Mouse (Mus musculus) lung, embryonic 16.5 days (tissue): Measurements from ENCODE around the gene Hist1h2ak. TPM values are rescaled to one million over a fixed set of nuclear protein-coding genes. Genes with fewer than 3 reads are reported as not detected.
"Not testable (repeated sequence)": the region's sequence is repeated elsewhere in the genome, so short reads cannot be mapped to it uniquely, and the experiment has no call there.

Source experiments
- ATAC-seq: fragments of 200-750 bp; cut with Nextera tagmentation; 2 replicates; pipeline ENCODE4 v1.8.0; 2017; ENCODE audit warnings: low read depth, mild to moderate bottlenecking, moderate library complexity
- H3K27ac ChIP-seq: fragments of 300-500 bp; sonication (generic); 2 replicates; pipeline ENCODE4 v1.5.1; 2014; ENCODE audit warnings: mild to moderate bottlenecking, control low read depth, low read length
- H3K27me3 ChIP-seq: fragments of 300-500 bp; sonication (generic); 2 replicates; pipeline ENCODE4 v1.6.1; 2014; ENCODE audit warnings: low read depth, low read length, mixed read lengths; ENCODE audit not compliant: control insufficient read depth, insufficient read depth
- H3K36me3 ChIP-seq: fragments of 300-500 bp; sonication (generic); 2 replicates; pipeline ENCODE4 v1.6.1; 2014; ENCODE audit warnings: low read length; ENCODE audit not compliant: control insufficient read depth, insufficient read depth
- H3K4me1 ChIP-seq: fragments of 300-500 bp; sonication (generic); replicated peaks from 2 replicates; pipeline ENCODE4 v1.6.1; 2014; ENCODE audit warnings: low read length, mixed read lengths; ENCODE audit not compliant: control insufficient read depth, insufficient read depth
- H3K4me2 ChIP-seq: fragments of 300-500 bp; sonication (generic); 2 replicates; pipeline ENCODE4 v1.6.1; 2014; ENCODE audit warnings: low read depth, low read length, control low read depth
- H3K4me3 ChIP-seq: fragments of 300-500 bp; sonication (generic); 2 replicates; pipeline ENCODE4 v1.5.1; 2014; ENCODE audit warnings: mild to moderate bottlenecking, low read length, control low read depth
- H3K9ac ChIP-seq: fragments of 300-500 bp; sonication (generic); 2 replicates; pipeline ENCODE4 v1.6.1; 2014; ENCODE audit warnings: low read length, control low read depth
- H3K9me3 ChIP-seq: fragments of 300-500 bp; sonication (generic); 2 replicates; pipeline ENCODE4 v1.6.1; 2016; ENCODE audit warnings: low read length; ENCODE audit not compliant: control insufficient read depth
- WGBS: fragments of 180-500 bp; shearing (Covaris S2); extraction: QIAGEN DNeasy Blood & Tissue Kit; methylation state at CpG from one replicate; pipeline ENCODE4 v1.1.7; 2014; 5-methylcytosine and 5-hydroxymethylcytosine counted together
- polyA plus RNA-seq: library from polyadenylated mRNA; unstranded; fragments of >200 nt; fragmentation: Nextera tagmentation; extraction: Ambion mirVana; gene quantifications from 2 replicates; pipeline ENCODE4 v1.2.1, GENCODE M21; 2015

Gene Hist1h2ak
- polyA plus RNA-seq, 1 experiment from 2014 or later = 31.5 TPM

GRCm38 (mm10) chr13:21778814-21779766, 25.5 kb upstream of the Hist1h2ak start:
- Histone ChIP-seq H3K9ac (peak overlapping the region; percentile 89), H3K27ac (peak overlapping the region; percentile 98), H3K27me3 (no peaks in the 10 kb centered on the region), H3K4me2 (peak overlapping the region; percentile 77), H3K36me3 (no peaks in the 10 kb centered on the region), H3K4me1 (peaks cover 19% of the 10 kb centered on the region; the same call in 1 of the 2 replicates), H3K9me3 (no peaks in the 10 kb centered on the region), H3K4me3 (peak overlapping the region; percentile 72)
- ATAC-seq = peak; percentile 85
- WGBS = 3% methylated on average over 33 of the region's 33 CpGs

- Histone ChIP-seq H3K9me3 (no peaks in the 10 kb centered on the region), H3K4me1 (peaks cover 6% of the 10 kb centered on the region; the same call in 1 of the 2 replicates), H3K4me3 (no peak overlapping the region), H3K36me3 (no peaks in the 10 kb centered on the region), H3K27ac (no peak overlapping the region), H3K9ac (no peak overlapping the region), H3K27me3 (no peaks in the 10 kb centered on the region), H3K4me2 (peak overlapping the region; percentile 22; the same call in 1 of the 2 replicates)
- WGBS = 49% methylated on average over 1 of the region's 1 CpGs
- no peak for ATAC-seq
These were observed 2.1 kb upstream of the Hist1h2ak start for GRCm38 (mm10) chr13:21755707-21756106.

- peak overlapping the region; percentile 71 for H3K9ac ChIP-seq
- peak overlapping the region; percentile 64 for H3K4me2 ChIP-seq
- not testable (repeated sequence) for H3K27me3 ChIP-seq, H3K36me3 ChIP-seq, H3K4me1 ChIP-seq, ATAC-seq, H3K9me3 ChIP-seq
- peak overlapping the region; percentile 91 for H3K27ac ChIP-seq
- peak overlapping the region; percentile 54 for H3K4me3 ChIP-seq
- 0% methylated on average over 21 of the region's 26 CpGs for whole genome bisulfite sequencing
These were observed 821 bp upstream of the Hist1h2ak start for GRCm38 (mm10) chr13:21754294-21755001.

- Histone ChIP-seq H3K4me3 (peak overlapping the region; percentile 50), H3K4me2 (peak overlapping the region; percentile 70), H3K27ac (peak overlapping the region; percentile 94), H3K27me3 (no peaks in the 10 kb centered on the region), H3K9ac (peak overlapping the region; percentile 70), H3K9me3 (no peaks in the 10 kb centered on the region), H3K36me3 (no peaks in the 10 kb centered on the region), H3K4me1 (peaks cover 8% of the 10 kb centered on the region; the same call in 1 of the 2 replicates)
- no peak for ATAC-seq
- 2% methylated on average over 7 of the region's 10 CpGs for WGBS
These were observed 540 bp downstream of the Hist1h2ak start for GRCm38 (mm10) chr13:21753051-21753523.

GRCm38 (mm10) chr13:21752356-21752755, 1.3 kb downstream of the Hist1h2ak start:
- Histone ChIP-seq H3K9me3 (no peaks in the 10 kb centered on the region), H3K4me1 (peaks cover 11% of the 10 kb centered on the region), H3K4me3 (no peak overlapping the region), H3K27me3 (no peaks in the 10 kb centered on the region), H3K36me3 (no peaks in the 10 kb centered on the region), H3K27ac (peak overlapping the region; percentile 78), H3K4me2 (peak overlapping the region; percentile 70), H3K9ac (0 out of 2 replicates have a peak overlapping the region, but pooled peaks have one; percentile 13)
- no peak for ATAC-seq
- 15% methylated on average over 3 of the region's 3 CpGs for WGBS

- Histone ChIP-seq H3K9ac (no peak overlapping the region), H3K4me2 (no peak overlapping the region), H3K4me3 (no peak overlapping the region), H3K4me1 (peaks cover 12% of the 10 kb centered on the region), H3K36me3 (no peaks in the 10 kb centered on the region), H3K9me3 (no peaks in the 10 kb centered on the region), H3K27ac (peak overlapping the region; percentile 78), H3K27me3 (no peaks in the 10 kb centered on the region)
- 60% methylated on average over 3 of the region's 3 CpGs for WGBS
- ATAC-seq = no peak
These were observed 1.8 kb downstream of the Hist1h2ak start for GRCm38 (mm10) chr13:21751827-21752226.

GRCm38 (mm10) chr13:21751417-21751816, 2.2 kb downstream of the Hist1h2ak start:
- H3K9ac ChIP-seq = no peak overlapping the region
- H3K9me3 ChIP-seq = no peaks in the 10 kb centered on the region
- H3K36me3 ChIP-seq = no peaks in the 10 kb centered on the region
- H3K4me3 ChIP-seq = no peak overlapping the region
- no peak overlapping the region for H3K4me2 ChIP-seq
- ATAC-seq = no peak
- no peaks in the 10 kb centered on the region for H3K27me3 ChIP-seq
- no peak overlapping the region; the same call in 1 of the 2 replicates for H3K27ac ChIP-seq
- peaks cover 12% of the 10 kb centered on the region for H3K4me1 ChIP-seq

- WGBS = under 1% methylated on average over 41 of the region's 56 CpGs
- peak within 1 kb of the TSS; percentile 61 for H3K4me2 ChIP-seq
- H3K27me3 ChIP-seq, H3K9me3 ChIP-seq, H3K36me3 ChIP-seq: not testable (repeated sequence)
- H3K27ac ChIP-seq = peak within 1 kb of the TSS; percentile 97
- peak within 1 kb of the TSS; percentile 61 for H3K4me3 ChIP-seq
- ATAC-seq = peak; percentile 83
- H3K4me1 ChIP-seq = peaks cover 12% of the 10 kb centered on the region
- H3K9ac ChIP-seq = peak within 1 kb of the TSS; percentile 74
These were observed 3.2 kb downstream of the Hist1h2ak start, which contains the start of gene Hist1h4k for GRCm38 (mm10) chr13:21750159-21751017. Hist1h4k (minus strand) TSS chr13:21750505.
